13 mouse cellular contexts compared by ENCODE assay signal in the genomic region with DNA sequence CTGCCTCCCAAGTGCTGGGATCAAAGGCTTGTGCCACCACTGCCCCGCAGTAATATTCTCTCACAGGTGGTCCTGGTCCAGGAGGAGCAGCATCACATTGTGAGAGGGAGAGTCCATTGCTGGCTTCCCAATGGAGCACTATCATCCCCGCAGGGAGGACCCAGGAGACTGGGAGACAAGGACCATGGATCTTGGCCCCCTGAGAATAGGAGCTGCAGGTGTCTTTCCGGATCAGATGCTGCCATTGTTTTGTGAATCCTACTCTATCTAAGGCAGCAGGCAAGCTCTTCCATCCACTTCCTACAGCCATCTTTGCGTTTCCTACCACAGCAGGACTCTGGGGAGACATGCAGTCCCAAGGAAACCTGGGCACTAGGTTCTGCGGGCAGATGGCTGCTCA. TPM values are rescaled to one million over a fixed set of nuclear protein-coding genes. Genes with fewer than 3 reads are reported as not detected.
A peak's percentile ranks its signal among the peaks of the same experiment; 100 is the strongest.
DNase-seq lines count a peak whose midpoint lies in the region; ATAC-seq and TF ChIP-seq lines count a peak whose summit lies in the region.
"Had no signal": no experiment of that assay in that cellular context is flagged by ENCODE, and none has a peak within 500 bp of the region (broad histone marks: within the 10 kb centered on the region; RNA-seq: fewer than 3 reads in every experiment).

No protein-coding gene starts in this region.

- no peaks in the 10 kb centered on the region for H3K27me3 ChIP-seq in lung, embryonic 14.5 days (ENCODE audit: insufficient read depth, low read length)
- no peaks in the 10 kb centered on the region for H3K27me3 ChIP-seq in ES-Bruce4 (ENCODE audit: control insufficient read depth, insufficient read depth, low read length, poor library complexity, severe bottlenecking)
- H3K27me3 ChIP-seq in liver, embryonic 13.5 days: no peaks in the 10 kb centered on the region
- no peaks in the 10 kb centered on the region for H3K27me3 ChIP-seq in midbrain, embryonic 14.5 days (ENCODE audit: control insufficient read depth, insufficient read depth, low read length)
- no peaks in the 10 kb centered on the region for H3K27me3 ChIP-seq in forebrain, embryonic 10.5 days (ENCODE audit: poor library complexity, severe bottlenecking)
- H3K27me3 ChIP-seq: limb, embryonic 15.5 days; neural tube, embryonic 13.5 days had no signal

- no peak for DNase-seq in lung, embryonic 14.5 days
- DNase-seq in lung, adult 18-20 months: no peak
- no peak for DNase-seq in liver, embryonic 13.5 days
- no peak for DNase-seq in midbrain, embryonic 14.5 days
- no peak for DNase-seq in forebrain, embryonic 10.5 days (ENCODE audit: extremely low spot score, low spot score)
- DNase-seq: adrenal gland, postnatal 14 days; cerebellum, adult 11-12 months had no signal

- no peak for TF ChIP-seq POLR2A in ES-Bruce4 (IDR thresholded peaks at IDR 0.05; ENCODE audit: insufficient read depth, low read length)
- no peak for TF ChIP-seq POLR2A in bone marrow, adult 2 months (IDR thresholded peaks at IDR 0.05; ENCODE audit: borderline replicate concordance, control insufficient read depth, low read depth, low read length)

- H3K4me2 ChIP-seq in lung, embryonic 14.5 days: no peak overlapping the region
- no peak overlapping the region for H3K4me2 ChIP-seq in liver, embryonic 13.5 days
- no peak overlapping the region for H3K4me2 ChIP-seq in midbrain, embryonic 14.5 days (ENCODE audit: low read length)
- H3K4me2 ChIP-seq: limb, embryonic 15.5 days; neural tube, embryonic 13.5 days had no signal

- ATAC-seq in lung, embryonic 14.5 days (ENCODE audit: insufficient read depth): no peak
- no peak for ATAC-seq in liver, embryonic 13.5 days (ENCODE audit: low read depth)
- no peak for ATAC-seq in midbrain, embryonic 14.5 days (ENCODE audit: low FRiP score, low TSS enrichment)
- ATAC-seq: midbrain, embryonic 16.5 days had no signal

- H3K36me3 ChIP-seq in lung, embryonic 14.5 days (ENCODE audit: insufficient read depth): no peaks in the 10 kb centered on the region
- H3K36me3 ChIP-seq in ES-Bruce4 (ENCODE audit: control insufficient read depth, insufficient read depth, low read length, poor library complexity, severe bottlenecking): no peaks in the 10 kb centered on the region
- H3K36me3 ChIP-seq in liver, embryonic 13.5 days: no peaks in the 10 kb centered on the region
- no peaks in the 10 kb centered on the region for H3K36me3 ChIP-seq in midbrain, embryonic 14.5 days (ENCODE audit: control insufficient read depth, insufficient read depth, low read length)
- 0 out of 2 replicates have a peak, but pooled peaks cover 4% of the 10 kb centered on the region for H3K36me3 ChIP-seq in forebrain, embryonic 10.5 days (replicated peaks)
- H3K36me3 ChIP-seq: limb, embryonic 15.5 days had no signal

- H3K4me3 ChIP-seq in lung, embryonic 14.5 days (ENCODE audit: low read depth, low read length): no peak overlapping the region
- H3K4me3 ChIP-seq in ES-Bruce4 (ENCODE audit: low read depth, low read length): no peak overlapping the region
- no peak overlapping the region for H3K4me3 ChIP-seq in bone marrow, adult 2 months (replicated peaks; ENCODE audit: control insufficient read depth, low read depth, low read length)
- H3K4me3 ChIP-seq in liver, embryonic 13.5 days (replicated peaks): no peak overlapping the region
- H3K4me3 ChIP-seq in midbrain, embryonic 14.5 days (replicated peaks; ENCODE audit: low read depth, low read length): no peak overlapping the region
- no peak overlapping the region for H3K4me3 ChIP-seq in forebrain, embryonic 10.5 days
- H3K4me3 ChIP-seq: limb, embryonic 15.5 days; neural tube, embryonic 13.5 days had no signal

- peaks cover 23% of the 10 kb centered on the region for H3K4me1 ChIP-seq in lung, embryonic 14.5 days (ENCODE audit: insufficient read depth)
- H3K4me1 ChIP-seq in ES-Bruce4 (ENCODE audit: control insufficient read depth, insufficient read depth, low read length): peaks cover 7% of the 10 kb centered on the region
- peaks cover 13% of the 10 kb centered on the region for H3K4me1 ChIP-seq in bone marrow, adult 2 months (ENCODE audit: control insufficient read depth, insufficient read depth, low read length)
- peaks cover 48% of the 10 kb centered on the region for H3K4me1 ChIP-seq in liver, embryonic 13.5 days (replicated peaks)
- H3K4me1 ChIP-seq in midbrain, embryonic 14.5 days (ENCODE audit: control insufficient read depth, insufficient read depth, low read length): no peaks in the 10 kb centered on the region
- peaks cover 6% of the 10 kb centered on the region for H3K4me1 ChIP-seq in forebrain, embryonic 10.5 days

- no peak for TF ChIP-seq EP300 in ES-Bruce4 (IDR thresholded peaks at IDR 0.05; ENCODE audit: insufficient read depth, low read depth, low read length)

- H3K27ac ChIP-seq in lung, embryonic 14.5 days (ENCODE audit: low read depth): peak overlapping the region; percentile 48
- H3K27ac ChIP-seq in ES-Bruce4 (ENCODE audit: insufficient read depth, low read length): peak overlapping the region; percentile 27
- peak overlapping the region; percentile 73 for H3K27ac ChIP-seq in bone marrow, adult 2 months (ENCODE audit: control insufficient read depth, insufficient read depth, low read depth, low read length, poor library complexity)
- H3K27ac ChIP-seq in liver, embryonic 13.5 days: 0 out of 2 replicates have a peak overlapping the region, but pooled peaks have one; percentile 62
- H3K27ac ChIP-seq in midbrain, embryonic 14.5 days (replicated peaks; ENCODE audit: low read depth, low read length): no peak overlapping the region
- H3K27ac ChIP-seq in forebrain, embryonic 10.5 days: no peak overlapping the region
- H3K27ac ChIP-seq: neural tube, embryonic 13.5 days had no signal

- 90% methylated on average over 5 of the region's 5 CpGs for WGBS in lung, embryonic 14.5 days
- 62% methylated on average over 5 of the region's 5 CpGs for WGBS in bone marrow, adult 2 months
- WGBS in liver, embryonic 13.5 days (ENCODE audit: insufficient replicate concordance): 83% methylated on average over 5 of the region's 5 CpGs
- WGBS in midbrain, embryonic 14.5 days: 81% methylated on average over 5 of the region's 5 CpGs
- WGBS in forebrain, embryonic 10.5 days: 89% methylated on average over 5 of the region's 5 CpGs

- no peaks in the 10 kb centered on the region for H3K9me3 ChIP-seq in lung, embryonic 14.5 days (ENCODE audit: low read depth, low read length)
- no peaks in the 10 kb centered on the region for H3K9me3 ChIP-seq in ES-Bruce4 (replicated peaks; ENCODE audit: control insufficient read depth, insufficient read depth, low read length, poor library complexity, severe bottlenecking)
- H3K9me3 ChIP-seq in liver, embryonic 13.5 days (replicated peaks): no peaks in the 10 kb centered on the region
- H3K9me3 ChIP-seq in midbrain, embryonic 14.5 days (ENCODE audit: control insufficient read depth, low read length): no peaks in the 10 kb centered on the region
- no peaks in the 10 kb centered on the region for H3K9me3 ChIP-seq in forebrain, embryonic 10.5 days
- H3K9me3 ChIP-seq: limb, embryonic 15.5 days; neural tube, embryonic 13.5 days had no signal

- no peak overlapping the region for H3K9ac ChIP-seq in lung, embryonic 14.5 days
- H3K9ac ChIP-seq in ES-Bruce4 (ENCODE audit: low read depth, poor library complexity, severe bottlenecking): no peak overlapping the region
- no peak overlapping the region for H3K9ac ChIP-seq in liver, embryonic 13.5 days
- no peak overlapping the region for H3K9ac ChIP-seq in midbrain, embryonic 14.5 days (replicated peaks; ENCODE audit: low read length)
- H3K9ac ChIP-seq: limb, embryonic 15.5 days; neural tube, embryonic 13.5 days had no signal

- no peak for TF ChIP-seq CTCF in lung, embryonic 14.5 days (IDR thresholded peaks at IDR 0.05; ENCODE audit: low read depth)
- TF ChIP-seq CTCF in ES-Bruce4 (IDR thresholded peaks at IDR 0.05; ENCODE audit: low read depth, low read length): no peak
- no peak for TF ChIP-seq CTCF in bone marrow, adult 2 months (IDR thresholded peaks at IDR 0.05; ENCODE audit: control insufficient read depth, insufficient read depth, low read length)

RNA-seq across cellular contexts. Expression of gene Aldh2, which starts 7.9 kb away (rescaled TPM):
- 123 and 125 TPM in 2 replicates for polyA plus RNA-seq in lung, embryonic 14.5 days (2014; fragmentation: Nextera tagmentation; extraction: Ambion mirVana)
- polyA plus RNA-seq in ES-Bruce4 (2011; ENCODE audit: insufficient read depth, insufficient read length, low read depth, missing spikeins): 160 and 180 TPM in 2 replicates
- polyA plus RNA-seq in bone marrow, adult 2 months (2011; ENCODE audit: insufficient read depth, insufficient read length, low replicate concordance, missing spikeins): 151 and 336 TPM in 2 replicates
- 123 and 138 TPM in 2 replicates for polyA plus RNA-seq in liver, embryonic 13.5 days (2015; fragmentation: Nextera tagmentation; extraction: Ambion mirVana)
- 41.8 and 64.1 TPM in 2 replicates for polyA plus RNA-seq in midbrain, embryonic 14.5 days (2014; fragmentation: Nextera tagmentation; extraction: Ambion mirVana)
- polyA plus RNA-seq in forebrain, embryonic 10.5 days (2016; fragmentation: Nextera tagmentation; extraction: Ambion mirVana): 125 TPM in 2 replicates

RNA-seq across cellular contexts. Expression of gene Acad12, which starts 33.0 kb away (rescaled TPM):
- 1.7 and 1.8 TPM in 2 replicates for polyA plus RNA-seq in lung, embryonic 14.5 days (2014; fragmentation: Nextera tagmentation; extraction: Ambion mirVana)
- polyA plus RNA-seq in ES-Bruce4 (2011; ENCODE audit: insufficient read depth, insufficient read length, low read depth, missing spikeins): 5.8 and 6.3 TPM in 2 replicates
- polyA plus RNA-seq in bone marrow, adult 2 months (2011; ENCODE audit: insufficient read depth, insufficient read length, low replicate concordance, missing spikeins): 1.3 and 2.1 TPM in 2 replicates
- polyA plus RNA-seq in liver, embryonic 13.5 days (2015; fragmentation: Nextera tagmentation; extraction: Ambion mirVana): 1.4 TPM in 2 replicates
- polyA plus RNA-seq in midbrain, embryonic 14.5 days (2014; fragmentation: Nextera tagmentation; extraction: Ambion mirVana): 1.2 and 1.7 TPM in 2 replicates
- 2.7 and 3.0 TPM in 2 replicates for polyA plus RNA-seq in forebrain, embryonic 10.5 days (2016; fragmentation: Nextera tagmentation; extraction: Ambion mirVana)

RNA-seq across cellular contexts. Expression of gene Mapkapk5, which starts 40.0 kb away (rescaled TPM):
- 55.1 and 57.5 TPM in 2 replicates for polyA plus RNA-seq in lung, embryonic 14.5 days (2014; fragmentation: Nextera tagmentation; extraction: Ambion mirVana)
- polyA plus RNA-seq in ES-Bruce4 (2011; ENCODE audit: insufficient read depth, insufficient read length, low read depth, missing spikeins): 74.4 and 75.2 TPM in 2 replicates
- polyA plus RNA-seq in bone marrow, adult 2 months (2011; ENCODE audit: insufficient read depth, insufficient read length, low replicate concordance, missing spikeins): 40.3 and 47.4 TPM in 2 replicates
- polyA plus RNA-seq in liver, embryonic 13.5 days (2015; fragmentation: Nextera tagmentation; extraction: Ambion mirVana): 27.4 and 29.1 TPM in 2 replicates
- polyA plus RNA-seq in midbrain, embryonic 14.5 days (2014; fragmentation: Nextera tagmentation; extraction: Ambion mirVana): 58.3 and 68.8 TPM in 2 replicates
- 47.3 and 53.1 TPM in 2 replicates for polyA plus RNA-seq in forebrain, embryonic 10.5 days (2016; fragmentation: Nextera tagmentation; extraction: Ambion mirVana)

RNA-seq across cellular contexts. Expression of gene Adam1a, which starts 40.4 kb away (rescaled TPM):
- polyA plus RNA-seq in lung, embryonic 14.5 days (2014; fragmentation: Nextera tagmentation; extraction: Ambion mirVana): 1.6 and 1.7 TPM in 2 replicates
- polyA plus RNA-seq in ES-Bruce4 (2011; ENCODE audit: insufficient read depth, insufficient read length, low read depth, missing spikeins): 2.3 TPM in 2 replicates
- 2.6 and 2.7 TPM in 2 replicates for polyA plus RNA-seq in bone marrow, adult 2 months (2011; ENCODE audit: insufficient read depth, insufficient read length, low replicate concordance, missing spikeins)
- 0.33 and 0.48 TPM in 2 replicates for polyA plus RNA-seq in liver, embryonic 13.5 days (2015; fragmentation: Nextera tagmentation; extraction: Ambion mirVana)
- 6.8 and 6.9 TPM in 2 replicates for polyA plus RNA-seq in midbrain, embryonic 14.5 days (2014; fragmentation: Nextera tagmentation; extraction: Ambion mirVana)
- polyA plus RNA-seq in forebrain, embryonic 10.5 days (2016; fragmentation: Nextera tagmentation; extraction: Ambion mirVana): 1.1 TPM in 2 replicates

RNA-seq across cellular contexts. Expression of gene Gm42878, which starts 40.4 kb away (rescaled TPM):
- not detected in 2 replicates for polyA plus RNA-seq in lung, embryonic 14.5 days (2014; fragmentation: Nextera tagmentation; extraction: Ambion mirVana)
- polyA plus RNA-seq in ES-Bruce4 (2011; ENCODE audit: insufficient read depth, insufficient read length, low read depth, missing spikeins): not detected in 2 replicates
- 0.23 TPM in 1 of 2 replicates, not detected in the other for polyA plus RNA-seq in bone marrow, adult 2 months (2011; ENCODE audit: insufficient read depth, insufficient read length, low replicate concordance, missing spikeins)
- not detected in 2 replicates for polyA plus RNA-seq in liver, embryonic 13.5 days (2015; fragmentation: Nextera tagmentation; extraction: Ambion mirVana)
- not detected in 2 replicates for polyA plus RNA-seq in midbrain, embryonic 14.5 days (2014; fragmentation: Nextera tagmentation; extraction: Ambion mirVana)
- not detected in 2 replicates for polyA plus RNA-seq in forebrain, embryonic 10.5 days (2016; fragmentation: Nextera tagmentation; extraction: Ambion mirVana)
- polyA plus RNA-seq: CD4-positive, CD25-positive, alpha-beta regulatory T cell, adult 4 months; limb, embryonic 15.5 days; midbrain, embryonic 16.5 days; neural tube, embryonic 13.5 days had no signal

Comparison
In these comparisons a context has a peak if more than half of its experiments do, and no peak if none do; other contexts are left out.
1. H3K27ac ChIP-seq: peak in lung, embryonic 14.5 days (single experiment), ES-Bruce4 (single experiment), bone marrow, adult 2 months (single experiment) and liver, embryonic 13.5 days (single experiment); none in midbrain, embryonic 14.5 days (single experiment) and forebrain, embryonic 10.5 days (single experiment).